Mouse (Mus musculus): Measurements from ENCODE around the gene Zfp13.
"Not testable (repeated sequence)": the region's sequence is repeated elsewhere in the genome, so short reads cannot be mapped to it uniquely, and the experiment has no call there.

Zfp13 gene

DNA sequence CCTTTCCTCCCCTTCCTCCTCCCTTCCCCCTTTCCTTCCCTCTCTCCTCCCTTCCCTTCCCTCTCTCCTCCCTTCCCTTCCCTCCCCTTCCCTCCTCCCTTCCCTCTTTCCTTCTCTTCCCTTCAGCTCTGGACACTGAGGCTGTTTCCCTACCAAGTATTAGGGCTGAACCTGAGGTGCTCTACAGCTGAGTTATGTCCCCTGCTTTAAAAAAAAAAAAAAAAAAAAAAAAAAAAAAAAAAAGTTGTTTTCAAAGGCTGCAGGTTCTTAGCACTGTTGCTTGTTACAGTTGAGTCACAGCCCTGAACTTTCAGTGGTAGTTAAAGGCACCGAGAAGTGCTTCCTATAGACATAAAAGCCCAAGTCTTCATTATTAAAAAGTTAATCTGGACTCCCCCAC, 67.9 kb downstream of the Zfp13 start:
- DNase-seq: not testable (repeated sequence)

Measured in thymus, adult 18-20 months (tissue).